Comparison of ENCODE assay signal across 18 mouse cellular contexts in genomic region chr3:79989250-79989649, GRCm38 (mm10).
DNase-seq lines count a peak whose midpoint lies in the region; ATAC-seq and TF ChIP-seq lines count a peak whose summit lies in the region.
"Had no signal": no experiment of that assay in that cellular context is flagged by ENCODE, and none has a peak within 500 bp of the region (broad histone marks: within the 10 kb centered on the region; RNA-seq: fewer than 3 reads in every experiment).

No protein-coding gene starts in this region.

- no peak overlapping the region for H3K4me3 ChIP-seq in heart, embryonic 13.5 days
- no peak overlapping the region for H3K4me3 ChIP-seq in heart, postnatal 0 days (ENCODE audit: low read depth, low read length)
- H3K4me3 ChIP-seq: embryonic facial prominence, embryonic 12.5 days; liver, embryonic 13.5 days; midbrain, embryonic 13.5 days; stomach, embryonic 15.5 days had no signal

- peak overlapping the region; percentile 20 for H3K4me2 ChIP-seq in heart, embryonic 13.5 days
- no peak overlapping the region for H3K4me2 ChIP-seq in heart, postnatal 0 days (ENCODE audit: low read depth, low read length)
- H3K4me2 ChIP-seq: embryonic facial prominence, embryonic 12.5 days; liver, embryonic 13.5 days; midbrain, embryonic 13.5 days; stomach, embryonic 15.5 days had no signal

- peak overlapping the region; percentile 96 for H3K27ac ChIP-seq in heart, embryonic 13.5 days (replicated peaks)
- peak overlapping the region; percentile 99 for H3K27ac ChIP-seq in heart, postnatal 0 days (ENCODE audit: low read depth)
- H3K27ac ChIP-seq: embryonic facial prominence, embryonic 12.5 days; hindbrain, postnatal 0 days; liver, embryonic 13.5 days; midbrain, embryonic 13.5 days; stomach, embryonic 15.5 days had no signal

- H3K9me3 ChIP-seq in heart, embryonic 13.5 days = no peaks in the 10 kb centered on the region
- no peaks in the 10 kb centered on the region for H3K9me3 ChIP-seq in heart, postnatal 0 days (replicated peaks; ENCODE audit: control insufficient read depth, low read length)
- H3K9me3 ChIP-seq: embryonic facial prominence, embryonic 12.5 days; liver, embryonic 13.5 days; midbrain, embryonic 13.5 days; stomach, embryonic 15.5 days had no signal

- TF ChIP-seq CTCF in heart, postnatal 0 days (IDR thresholded peaks at IDR 0.05; ENCODE audit: low read depth) = no peak

- peaks cover 65% of the 10 kb centered on the region for H3K4me1 ChIP-seq in heart, embryonic 13.5 days
- H3K4me1 ChIP-seq in heart, postnatal 0 days (ENCODE audit: control insufficient read depth, insufficient read depth) = peaks cover 26% of the 10 kb centered on the region
- H3K4me1 ChIP-seq: embryonic facial prominence, embryonic 12.5 days; midbrain, embryonic 13.5 days; stomach, embryonic 15.5 days had no signal

- no peaks in the 10 kb centered on the region for H3K27me3 ChIP-seq in heart, embryonic 13.5 days (replicated peaks)
- no peaks in the 10 kb centered on the region for H3K27me3 ChIP-seq in heart, postnatal 0 days (ENCODE audit: control insufficient read depth, insufficient read depth, low read length)
- H3K27me3 ChIP-seq: embryonic facial prominence, embryonic 12.5 days; liver, embryonic 13.5 days; midbrain, embryonic 13.5 days; stomach, embryonic 15.5 days had no signal

- no peaks in the 10 kb centered on the region for H3K36me3 ChIP-seq in heart, embryonic 13.5 days
- no peaks in the 10 kb centered on the region for H3K36me3 ChIP-seq in heart, postnatal 0 days (replicated peaks; ENCODE audit: control insufficient read depth, insufficient read depth, low read length)
- H3K36me3 ChIP-seq: embryonic facial prominence, embryonic 12.5 days; liver, embryonic 13.5 days; midbrain, embryonic 13.5 days; stomach, embryonic 15.5 days had no signal

- ATAC-seq in heart, embryonic 13.5 days (ENCODE audit: extremely low read depth, insufficient number of reproducible peaks, low FRiP score, low TSS enrichment) = no peak
- peak; percentile 76 for ATAC-seq in heart, postnatal 0 days (ENCODE audit: insufficient read depth, low read depth)
- ATAC-seq: forebrain, embryonic 16.5 days; hindbrain, postnatal 0 days; midbrain, embryonic 13.5 days had no signal

- 31% methylated on average over 8 of the region's 8 CpGs for WGBS in heart, embryonic 13.5 days
- 21% methylated on average over 8 of the region's 8 CpGs for WGBS in heart, postnatal 0 days

- peak; percentile 93 for TF ChIP-seq EP300 in heart, postnatal 0 days (IDR thresholded peaks at IDR 0.05; ENCODE audit: low read depth)

- intact Hi-C loops in left cerebral cortex, postnatal 14 days (cut with DNase I) = no loop called here

- no peak for DNase-seq in heart, adult 8-10 months (ENCODE audit: low spot score)
- DNase-seq in NIH3T3 (ENCODE audit: low read depth) = peak; percentile 89
- DNase-seq in embryo, embryonic 11 days = peak; percentile 55
- DNase-seq in heart, postnatal 0 days (ENCODE audit: low spot score) = peak; percentile 86
- DNase-seq in adrenal gland, adult 18-20 months (ENCODE audit: low spot score in 2 of 2) = no peak
- no peak for DNase-seq in natural killer cell, adult 2 months (ENCODE audit: low spot score in 2 of 2)
- DNase-seq in left cerebral cortex, postnatal 14 days (ENCODE audit: low spot score in 2 of 2) = no peak
- DNase-seq: cerebellum, adult 18-20 months; gastrocnemius, postnatal 36 days; kidney, adult 2 months; liver, embryonic 13.5 days; thymus, postnatal 25 days had no signal

- H3K9ac ChIP-seq in heart, embryonic 13.5 days = peak overlapping the region; percentile 68
- H3K9ac ChIP-seq in heart, postnatal 0 days (replicated peaks; ENCODE audit: low read depth, low read length) = peak overlapping the region; percentile 16; the same call in 1 of the 2 replicates
- H3K9ac ChIP-seq: embryonic facial prominence, embryonic 12.5 days; liver, embryonic 13.5 days; midbrain, embryonic 13.5 days; stomach, embryonic 15.5 days had no signal

Comparison
In these comparisons a context has a peak if more than half of its experiments do, and no peak if none do; other contexts are left out.
1. DNase-seq: peak in NIH3T3 (single experiment), embryo, embryonic 11 days (single experiment) and heart, postnatal 0 days (single experiment); none in heart, adult 8-10 months (single experiment), adrenal gland, adult 18-20 months (0 of 2), natural killer cell, adult 2 months (0 of 2) and left cerebral cortex, postnatal 14 days (0 of 2).